Mouse (Mus musculus) liver, embryonic 11.5 days (tissue): ENCODE data around the gene Rtp4. TPM values are rescaled to one million over a fixed set of nuclear protein-coding genes. Genes with fewer than 3 reads are reported as not detected.

Experiments
- ATAC-seq: fragments of 200-750 bp; cut with Nextera tagmentation; replicated peaks from 2 replicates; pipeline ENCODE4 v1.8.0; 2017; ENCODE audit warnings: moderate number of reproducible peaks, mild to moderate bottlenecking, moderate TSS enrichment, moderate library complexity; ENCODE audit not compliant: low FRiP score
- DNase-seq: peaks from one replicate; pipeline ENCODE4 v3.0.0-alpha.2; 2017; ENCODE audit warnings: low spot score
- H3K27ac ChIP-seq: fragments of 300-500 bp; sonication (generic); 2 replicates; pipeline ENCODE4 v1.5.1; 2014; ENCODE audit warnings: mild to moderate bottlenecking, low read depth, low read length, control low read depth
- H3K27me3 ChIP-seq: fragments of 300-500 bp; sonication (generic); replicated peaks from 2 replicates; pipeline ENCODE4 v1.6.1; 2014; ENCODE audit warnings: low read length, mixed read lengths; ENCODE audit not compliant: control insufficient read depth, insufficient read depth
- H3K36me3 ChIP-seq: fragments of 300-500 bp; sonication (generic); 2 replicates; pipeline ENCODE4 v1.6.1; 2014; ENCODE audit warnings: mild to moderate bottlenecking, low read length, moderate library complexity, mixed read lengths; ENCODE audit not compliant: control insufficient read depth, insufficient read depth
- H3K4me1 ChIP-seq: fragments of 300-500 bp; sonication (generic); replicated peaks from 2 replicates; pipeline ENCODE4 v1.6.1; 2014; ENCODE audit warnings: low read length, mixed read lengths; ENCODE audit not compliant: control insufficient read depth, insufficient read depth
- H3K4me2 ChIP-seq: fragments of 300-500 bp; sonication (generic); 2 replicates; pipeline ENCODE4 v1.6.1; 2014; ENCODE audit warnings: mild to moderate bottlenecking, control low read depth, moderate library complexity
- H3K4me3 ChIP-seq: fragments of 300-500 bp; sonication (generic); 2 replicates; pipeline ENCODE4 v1.5.1; 2014; ENCODE audit warnings: low read depth, low read length, control low read depth
- H3K9ac ChIP-seq: fragments of 300-500 bp; sonication (generic); 2 replicates; pipeline ENCODE4 v1.6.1; 2014; ENCODE audit warnings: low read depth, low read length, control low read depth
- H3K9me3 ChIP-seq: fragments of 300-500 bp; sonication (generic); 2 replicates; pipeline ENCODE4 v1.6.1; 2016; ENCODE audit warnings: low read length, inconsistent platforms, mixed read lengths; ENCODE audit not compliant: control insufficient read depth
- WGBS: fragments of 180-500 bp; shearing (Covaris S2); extraction: QIAGEN DNeasy Blood & Tissue Kit; methylation state at CpG from one replicate; pipeline ENCODE4 v1.1.7; 2014; 5-methylcytosine and 5-hydroxymethylcytosine counted together
- polyA plus RNA-seq: library from polyadenylated mRNA; unstranded; fragments of >200 nt; fragmentation: Nextera tagmentation; extraction: Ambion mirVana; gene quantifications from 2 replicates; pipeline ENCODE4 v1.2.1, GENCODE M21; 2014

The Rtp4 gene
- polyA plus RNA-seq, 1 experiment from 2014 or later, result 4.6 TPM

- Histone ChIP-seq H3K36me3 (peaks cover under 1% of the 10 kb centered on the region; the same call in 1 of the 2 replicates), H3K4me3 (0 out of 2 replicates have a peak overlapping the region, but pooled peaks have one; percentile 15), H3K9me3 (no peaks in the 10 kb centered on the region), H3K4me2 (peak overlapping the region; percentile 57), H3K9ac (no peak overlapping the region), H3K27me3 (0 out of 2 replicates have a peak, but pooled peaks cover 2% of the 10 kb centered on the region), H3K27ac (no peak overlapping the region), H3K4me1 (peaks cover 7% of the 10 kb centered on the region)
- ATAC-seq, result no peak
- 68% methylated on average over 10 of the region's 10 CpGs for WGBS
- no peak for DNase-seq
Observed at GRCm38 (mm10) chr16:23518567-23519369, 1.3 kb upstream of the Rtp4 start.

DNA sequence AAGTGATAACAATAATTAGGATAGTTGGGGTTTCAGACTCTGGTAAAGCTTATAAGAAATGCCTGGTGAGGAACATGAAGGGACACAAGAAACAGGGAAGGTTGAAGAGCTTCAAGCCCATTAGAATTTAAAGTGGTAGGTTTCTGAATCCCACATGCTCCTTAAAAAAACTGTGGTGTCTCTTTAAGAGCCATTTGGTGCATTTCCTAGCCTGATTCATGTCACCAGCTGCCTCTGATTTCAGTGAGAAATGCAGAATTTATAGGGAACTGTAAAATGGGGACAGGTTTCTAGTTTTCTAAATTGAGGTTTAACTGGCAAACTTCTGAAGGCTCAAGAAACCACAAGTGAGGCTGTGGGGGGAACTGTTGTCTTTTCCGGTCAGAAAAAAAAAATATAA lies 320 bp upstream of the Rtp4 start:
- peak overlapping the region; percentile 57 for H3K4me2 ChIP-seq
- peak overlapping the region; percentile 64; the same call in 1 of the 2 replicates for H3K9ac ChIP-seq
- H3K27ac ChIP-seq, result peak overlapping the region; percentile 70; the same call in 1 of the 2 replicates
- H3K4me3 ChIP-seq, result peak overlapping the region; percentile 46
- no peaks in the 10 kb centered on the region for H3K9me3 ChIP-seq
- no peaks in the 10 kb centered on the region; the same call in 1 of the 2 replicates for H3K36me3 ChIP-seq
- DNase-seq (no peak), ATAC-seq (no peak)
- 0 out of 2 replicates have a peak, but pooled peaks cover 2% of the 10 kb centered on the region for H3K27me3 ChIP-seq
- peaks cover 7% of the 10 kb centered on the region for H3K4me1 ChIP-seq
- WGBS, result 8% methylated on average over 1 of the region's 1 CpGs

DNA sequence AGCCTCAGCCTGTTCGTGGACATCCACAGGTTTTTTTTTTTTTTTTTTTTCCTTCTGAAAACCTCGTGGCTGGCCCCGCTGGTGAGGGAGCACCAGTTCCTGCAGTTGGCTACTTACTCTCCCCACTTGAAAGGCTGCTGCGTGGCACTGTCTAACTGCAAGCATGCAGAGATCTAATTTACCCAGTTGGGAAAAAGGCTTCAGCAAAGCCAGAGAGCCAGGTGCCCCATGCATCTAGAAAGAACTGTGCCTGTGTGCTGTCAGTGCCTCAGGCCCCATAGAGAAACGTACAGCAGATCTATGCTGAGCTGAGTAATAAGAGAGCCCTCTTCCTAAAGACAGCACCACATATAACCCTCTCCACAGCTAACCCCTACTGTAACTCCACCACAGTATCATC lies 1.0 kb downstream of the Rtp4 start:
- WGBS, result 26% methylated on average over 5 of the region's 5 CpGs
- peak overlapping the region; percentile 57 for H3K4me2 ChIP-seq
- H3K4me1 ChIP-seq, result peaks cover 7% of the 10 kb centered on the region
- H3K27me3 ChIP-seq, result 0 out of 2 replicates have a peak, but pooled peaks cover 2% of the 10 kb centered on the region
- no peaks in the 10 kb centered on the region; the same call in 1 of the 2 replicates for H3K36me3 ChIP-seq
- H3K9ac ChIP-seq, result no peak overlapping the region; the same call in 1 of the 2 replicates
- H3K27ac ChIP-seq, result 0 out of 2 replicates have a peak overlapping the region, but pooled peaks have one; percentile 70
- H3K4me3 ChIP-seq, result no peak overlapping the region
- ATAC-seq (no peak), DNase-seq (no peak)
- no peaks in the 10 kb centered on the region for H3K9me3 ChIP-seq

DNA sequence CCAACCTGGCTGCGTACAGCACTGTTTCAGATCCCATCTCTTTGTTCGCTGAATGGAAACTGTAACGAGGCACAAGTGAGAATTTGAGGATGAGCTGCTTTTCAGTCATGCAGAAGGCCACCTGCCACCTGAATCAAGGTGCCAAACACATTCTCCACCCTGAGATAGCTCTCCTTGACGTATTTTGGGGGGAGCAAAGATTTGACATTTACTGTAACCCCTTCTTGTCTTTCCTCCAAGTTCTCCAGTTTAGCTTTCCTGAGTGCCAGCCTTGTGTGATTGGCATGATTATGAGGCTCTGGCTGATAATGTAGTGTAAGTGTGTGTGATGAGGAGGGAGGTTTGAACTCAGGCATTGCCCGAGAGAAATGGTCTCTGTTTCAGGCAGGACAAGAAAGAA lies 2.0 kb downstream of the Rtp4 start:
- H3K4me2 ChIP-seq, result no peak overlapping the region
- H3K9me3 ChIP-seq, result no peaks in the 10 kb centered on the region
- 79% methylated on average over 5 of the region's 5 CpGs for WGBS
- no peak for ATAC-seq
- 0 out of 2 replicates have a peak, but pooled peaks cover 2% of the 10 kb centered on the region for H3K27me3 ChIP-seq
- no peak for DNase-seq
- no peak overlapping the region for H3K27ac ChIP-seq
- H3K4me3 ChIP-seq, result no peak overlapping the region
- H3K9ac ChIP-seq, result no peak overlapping the region
- H3K36me3 ChIP-seq, result no peaks in the 10 kb centered on the region; the same call in 1 of the 2 replicates
- peaks cover 4% of the 10 kb centered on the region for H3K4me1 ChIP-seq

DNA sequence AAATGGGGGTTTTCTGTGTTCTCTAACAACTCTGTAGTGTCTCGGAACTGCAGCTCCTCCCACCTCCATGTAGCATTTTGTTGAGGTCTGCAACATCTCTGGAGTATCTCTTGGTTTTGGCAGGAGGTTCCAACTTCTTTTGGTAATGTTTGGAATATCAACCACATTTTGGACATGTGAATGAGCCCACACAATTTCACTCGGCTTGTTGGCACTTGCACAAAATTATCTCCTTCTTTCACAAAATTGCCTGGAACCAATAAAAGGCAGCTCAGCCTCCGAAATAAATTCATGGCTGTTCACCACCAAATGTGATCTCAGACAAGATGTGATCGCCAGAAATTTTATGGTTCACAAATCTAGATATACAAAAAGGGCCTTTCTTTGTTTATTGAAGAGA lies 9.1 kb downstream of the Rtp4 start:
- DNase-seq, result no peak
- no peak for ATAC-seq
- WGBS, result 79% methylated on average over 4 of the region's 4 CpGs

GRCm38 (mm10) chr16:23533707-23534106 lies 13.6 kb downstream of the Rtp4 start:
- Histone ChIP-seq H3K9ac (no peak overlapping the region), H3K36me3 (no peaks in the 10 kb centered on the region), H3K9me3 (no peaks in the 10 kb centered on the region), H3K27ac (no peak overlapping the region), H3K27me3 (no peaks in the 10 kb centered on the region), H3K4me2 (no peak overlapping the region), H3K4me1 (no peaks in the 10 kb centered on the region), H3K4me3 (no peak overlapping the region)
- no peak for ATAC-seq
- no peak for DNase-seq
- WGBS, result 61% methylated on average over 3 of the region's 3 CpGs

More for the DNA sequence above, 9.1 kb downstream of the Rtp4 start:
- no peak overlapping the region for H3K27ac ChIP-seq
- no peak overlapping the region for H3K9ac ChIP-seq
- H3K4me2 ChIP-seq, result no peak overlapping the region
- H3K9me3 ChIP-seq, result no peaks in the 10 kb centered on the region
- no peaks in the 10 kb centered on the region for H3K4me1 ChIP-seq
- no peaks in the 10 kb centered on the region for H3K27me3 ChIP-seq
- H3K4me3 ChIP-seq, result no peak overlapping the region
- no peaks in the 10 kb centered on the region for H3K36me3 ChIP-seq

GRCm38 (mm10) chr16:23541046-23541445 lies 21.0 kb downstream of the Rtp4 start:
- H3K27me3 ChIP-seq, result no peaks in the 10 kb centered on the region
- WGBS, result 46% methylated on average over 4 of the region's 4 CpGs
- no peak overlapping the region for H3K9ac ChIP-seq
- H3K27ac ChIP-seq, result no peak overlapping the region
- H3K9me3 ChIP-seq, result no peaks in the 10 kb centered on the region
- no peaks in the 10 kb centered on the region for H3K36me3 ChIP-seq
- H3K4me1 ChIP-seq, result no peaks in the 10 kb centered on the region
- ATAC-seq (no peak), DNase-seq (no peak)
- no peak overlapping the region for H3K4me2 ChIP-seq
- no peak overlapping the region for H3K4me3 ChIP-seq

- H3K9me3 ChIP-seq, result no peaks in the 10 kb centered on the region
- H3K9ac ChIP-seq, result no peak overlapping the region
- H3K4me3 ChIP-seq, result no peak overlapping the region
- H3K27ac ChIP-seq, result no peak overlapping the region
- H3K36me3 ChIP-seq, result no peaks in the 10 kb centered on the region
- DNase-seq (no peak), ATAC-seq (no peak)
- 79% methylated on average over 4 of the region's 4 CpGs for WGBS
- no peaks in the 10 kb centered on the region for H3K4me1 ChIP-seq
- no peaks in the 10 kb centered on the region for H3K27me3 ChIP-seq
- no peak overlapping the region for H3K4me2 ChIP-seq
Observed at GRCm38 (mm10) chr16:23542866-23543265, 22.8 kb downstream of the Rtp4 start.

GRCm38 (mm10) chr16:23544361-23544760 lies 24.3 kb downstream of the Rtp4 start:
- H3K27ac ChIP-seq, result no peak overlapping the region
- no peak for ATAC-seq
- no peaks in the 10 kb centered on the region for H3K36me3 ChIP-seq
- H3K4me3 ChIP-seq, result no peak overlapping the region
- no peaks in the 10 kb centered on the region for H3K4me1 ChIP-seq
- H3K9me3 ChIP-seq, result no peaks in the 10 kb centered on the region
- no peaks in the 10 kb centered on the region for H3K27me3 ChIP-seq
- no peak overlapping the region for H3K4me2 ChIP-seq
- no peak overlapping the region for H3K9ac ChIP-seq
- no peak for DNase-seq
- 62% methylated on average over 7 of the region's 7 CpGs for WGBS
